Mouse (Mus musculus) R1 (cell line): ENCODE data around the gene Dnajc8.

ENCODE experiments used
- DNase-seq: peaks from one replicate; pipeline ENCODE4 v3.0.0-alpha.2; 2018; ENCODE audit warnings: low read depth, low spot score

The Dnajc8 gene

GRCm38 (mm10) chr4:132535406-132536121 is at the start of gene Dnajc8:
Dnajc8 (plus strand) TSS chr4:132535550.
- peak; percentile 95 for DNase-seq

- no peak for DNase-seq
Observed at GRCm38 (mm10) chr4:132488521-132488920, 46.8 kb upstream of the Dnajc8 start.

GRCm38 (mm10) chr4:132488976-132489375 is 46.4 kb upstream of the Dnajc8 start:
- no peak for DNase-seq

GRCm38 (mm10) chr4:132490273-132491010 is 44.9 kb upstream of the Dnajc8 start:
- DNase-seq: no peak

- DNase-seq: no peak
Observed at GRCm38 (mm10) chr4:132491057-132491456, 44.3 kb upstream of the Dnajc8 start.

GRCm38 (mm10) chr4:132491748-132492147 is 43.6 kb upstream of the Dnajc8 start:
- DNase-seq: no peak

- no peak for DNase-seq
Observed at GRCm38 (mm10) chr4:132492178-132493060, 42.9 kb upstream of the Dnajc8 start.

- no peak for DNase-seq
Observed at GRCm38 (mm10) chr4:132494271-132494918, 41.0 kb upstream of the Dnajc8 start.

- DNase-seq: no peak
Observed at GRCm38 (mm10) chr4:132501639-132502038, 33.7 kb upstream of the Dnajc8 start.

- no peak for DNase-seq
Observed at GRCm38 (mm10) chr4:132503344-132503743, 32.0 kb upstream of the Dnajc8 start.

GRCm38 (mm10) chr4:132505034-132505738 is 30.2 kb upstream of the Dnajc8 start:
- DNase-seq: peak; percentile 42

GRCm38 (mm10) chr4:132505800-132506199 is 29.6 kb upstream of the Dnajc8 start:
- peak; percentile 87 for DNase-seq

- DNase-seq: peak; percentile 52
Observed at GRCm38 (mm10) chr4:132506250-132506649, 29.1 kb upstream of the Dnajc8 start.

- no peak for DNase-seq
Observed at GRCm38 (mm10) chr4:132507210-132507609, 28.1 kb upstream of the Dnajc8 start.

GRCm38 (mm10) chr4:132509621-132510296 is 25.6 kb upstream of the Dnajc8 start:
- peak; percentile 98 for DNase-seq

GRCm38 (mm10) chr4:132510352-132510798 is 25.0 kb upstream of the Dnajc8 start, which contains the start of gene Sesn2:
Sesn2 (minus strand) TSS chr4:132510501.
- peak; percentile 98 for DNase-seq

GRCm38 (mm10) chr4:132512080-132512479 is 23.3 kb upstream of the Dnajc8 start:
- DNase-seq: no peak

GRCm38 (mm10) chr4:132513395-132514273 is 21.7 kb upstream of the Dnajc8 start:
- peak; percentile 66 for DNase-seq

GRCm38 (mm10) chr4:132514555-132515135 is 20.7 kb upstream of the Dnajc8 start:
- DNase-seq: peak; percentile 83
